Mouse (Mus musculus) liver, embryonic 14.5 days (tissue): Measurements from ENCODE around the gene Adcy10.

Experiments
- CTCF ChIP-seq: IDR thresholded peaks from 2 replicates; pipeline ENCODE4 v1.5.1; 2016; ENCODE audit warnings: antibody characterized with exemption, low read depth, control low read depth
- EP300 ChIP-seq: IDR thresholded peaks from 2 replicates; pipeline ENCODE4 v1.6.1; 2016; ENCODE audit warnings: antibody characterized with exemption, low read depth

DNA sequence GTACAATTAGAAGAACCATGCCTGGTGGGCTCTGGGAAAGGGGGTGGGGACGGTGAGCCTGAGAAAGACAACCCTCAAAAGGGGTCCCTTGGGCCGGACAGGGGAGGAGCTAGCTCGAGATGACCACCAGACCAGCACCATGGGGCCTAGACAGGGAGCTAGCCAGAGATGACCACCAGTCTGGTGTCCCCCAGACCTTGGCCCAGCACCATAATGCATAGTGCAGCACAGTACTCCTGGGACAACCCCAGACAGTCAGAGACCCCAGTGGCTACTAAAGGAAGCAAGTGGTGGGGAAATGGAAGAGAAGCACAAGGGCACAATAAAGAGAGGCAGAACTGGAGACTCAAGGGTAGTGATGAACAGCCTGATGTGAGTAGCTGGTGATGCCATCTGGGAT is 44.2 kb upstream of the Adcy10 start:
- TF ChIP-seq CTCF = no peak
- TF ChIP-seq EP300 = no peak
